Mouse (Mus musculus) brain, embryonic 18.5 days (tissue): ENCODE measurements at regions not wholly inside any gene's neighbourhood (a gene's known extent, or its start where the extent isn't known, plus 50 kb on each side); places are given as distances from the start of the nearest gene placed in this dataset.

Experiments used
- DNase-seq: peaks from one replicate; pipeline ENCODE4 v3.0.0-alpha.2; 2012; ENCODE audit warnings: low read depth, low spot score

DNA sequence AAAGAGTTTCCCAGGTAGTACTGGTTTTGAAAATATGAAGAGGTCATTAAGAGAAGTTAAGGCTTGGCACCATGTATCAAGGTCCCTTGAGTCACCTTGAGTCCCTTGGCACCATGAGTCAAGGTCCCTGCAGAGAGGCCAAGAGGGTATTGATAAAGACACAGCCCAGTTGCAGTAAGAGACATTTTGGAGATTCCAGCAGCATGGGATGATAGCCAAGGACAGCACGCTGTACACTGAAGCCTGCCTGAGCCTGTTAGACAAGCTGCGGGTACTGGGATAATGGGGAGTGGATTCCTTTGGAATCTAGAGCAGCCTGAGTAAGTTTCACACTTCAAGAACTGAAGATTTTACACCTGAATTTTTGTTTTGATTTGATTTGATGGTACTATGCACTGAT is 468.4 kb downstream of the Htr1a start:
- DNase-seq = no peak

DNA sequence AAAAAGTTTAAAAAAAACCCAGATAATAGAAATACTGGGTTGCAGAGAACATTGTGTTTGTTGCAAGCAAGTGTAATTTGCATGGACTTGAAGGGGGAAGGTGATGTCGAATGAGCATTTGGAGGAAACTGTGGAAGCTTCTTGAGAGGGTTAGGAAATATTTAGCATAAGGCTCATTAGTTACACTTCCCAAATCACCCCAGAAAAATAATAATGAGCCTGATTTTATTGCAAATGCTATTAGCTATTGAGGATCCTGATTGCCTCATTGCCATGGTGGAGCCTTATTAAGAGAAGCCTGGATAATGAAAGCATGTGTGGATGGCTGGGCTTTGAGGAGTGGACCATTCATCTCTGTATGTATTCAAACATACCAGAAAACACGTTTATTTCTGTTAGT is 473.3 kb downstream of the Htr1a start:
- no peak for DNase-seq

DNA sequence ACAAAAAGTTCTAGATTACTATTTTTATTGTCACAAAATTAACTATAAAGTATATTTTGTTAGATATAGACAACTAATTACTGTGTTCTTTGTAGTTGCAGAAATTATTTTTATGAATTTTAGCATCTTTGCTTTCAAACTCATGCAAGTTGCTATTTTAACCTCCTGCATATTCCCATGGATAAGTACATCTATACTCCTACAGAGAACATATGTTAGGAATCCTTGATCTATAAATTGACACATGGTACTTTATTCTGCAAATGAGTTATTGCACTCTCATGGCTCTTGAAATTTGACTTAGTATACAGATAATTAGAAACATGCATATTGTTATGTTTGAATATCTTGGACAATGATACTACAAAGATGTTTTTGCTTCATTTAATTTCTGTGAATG is 478.2 kb downstream of the Htr1a start:
- DNase-seq = no peak

DNA sequence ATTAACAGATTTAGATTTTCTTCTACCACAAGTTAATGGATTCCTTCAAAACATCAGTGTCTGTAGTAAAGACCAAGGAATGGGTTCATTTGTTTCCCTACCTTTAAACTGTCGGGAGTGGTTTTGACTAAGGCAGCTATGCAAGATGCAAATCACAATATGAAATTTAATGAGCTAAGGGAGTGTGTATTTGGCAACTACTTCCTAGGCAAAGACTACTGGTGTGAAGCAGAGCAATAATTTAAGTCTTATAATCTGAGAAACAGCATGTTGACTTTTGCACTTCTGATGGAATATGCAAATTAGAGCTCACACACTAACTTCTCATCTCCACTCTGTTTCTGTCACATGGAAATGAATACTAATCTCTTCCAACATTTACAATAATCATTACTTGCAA is 494.3 kb downstream of the Htr1a start:
- peak; percentile 6 for DNase-seq
